Mouse (Mus musculus) right cerebral cortex, postnatal 4 days (tissue): ENCODE measurements at regions not wholly inside any gene's neighbourhood (a gene's known extent, or its start where the extent isn't known, plus 50 kb on each side); places are given as distances from the start of the nearest gene placed in this dataset.
A peak's percentile ranks its signal among the peaks of the same experiment; 100 is the strongest.

Experiments used
- DNase-seq: peaks from one replicate; pipeline ENCODE4 v3.0.0-alpha.2; 2022

DNA sequence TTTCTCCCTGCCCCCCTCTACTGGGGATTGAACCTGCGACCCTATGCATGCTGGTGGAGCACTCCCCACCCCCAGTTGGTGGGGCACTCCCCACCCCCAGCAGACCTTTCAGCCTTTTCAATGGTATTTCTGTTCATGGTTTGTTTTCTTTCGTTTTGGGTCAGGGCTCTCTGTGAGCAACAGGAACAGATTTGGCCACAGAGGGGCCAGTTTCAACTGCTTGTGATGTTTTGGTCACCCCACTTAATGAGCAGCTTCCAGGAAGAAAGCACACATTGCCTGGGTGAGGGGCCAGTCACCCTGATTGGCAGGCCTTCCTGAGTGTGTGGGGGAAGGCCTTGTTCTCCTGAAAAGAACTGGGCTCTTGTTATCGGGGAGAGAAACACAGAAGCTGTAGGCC is 71.5 kb upstream of the Sulf2 start:
- no peak for DNase-seq

DNA sequence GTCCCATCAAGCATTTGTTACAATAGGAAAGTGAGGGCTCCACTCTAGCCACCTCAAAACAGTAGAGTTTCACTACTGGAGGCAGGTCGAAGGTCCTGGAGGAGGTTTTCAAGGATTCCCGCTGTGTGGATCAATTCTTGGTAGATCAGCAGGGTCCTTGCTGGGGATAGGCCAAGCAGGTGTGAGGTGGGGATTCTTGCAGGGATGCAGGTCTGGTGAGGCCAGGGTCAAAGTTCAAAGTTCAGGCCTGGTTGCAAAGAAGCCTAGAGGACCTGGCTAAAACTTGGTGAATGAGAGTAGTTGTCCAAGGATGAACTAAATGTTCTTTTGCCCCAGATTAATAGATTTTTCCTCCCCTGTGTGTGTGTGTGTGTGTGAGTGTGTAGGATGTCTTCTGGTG is 70.9 kb upstream of the Sulf2 start:
- DNase-seq: no peak

DNA sequence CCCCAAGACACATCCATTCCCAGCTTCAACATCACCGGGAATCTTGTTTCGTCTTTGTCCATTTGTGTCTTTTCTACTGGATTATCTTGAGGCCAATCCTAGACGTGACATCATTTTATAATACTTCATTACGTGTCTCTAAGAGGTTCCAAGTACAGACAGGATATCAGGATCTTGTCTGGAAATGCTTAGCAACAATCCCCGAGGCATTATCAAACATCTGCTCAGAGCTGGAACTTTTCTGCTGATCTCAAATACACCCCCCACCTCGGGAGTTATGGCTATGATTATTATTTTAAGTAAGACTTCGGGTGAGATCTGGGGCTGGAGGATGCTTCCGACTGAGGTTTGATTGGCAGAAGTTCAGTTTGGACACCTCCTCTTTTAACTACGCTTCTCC is 69.9 kb upstream of the Sulf2 start:
- no peak for DNase-seq

DNA sequence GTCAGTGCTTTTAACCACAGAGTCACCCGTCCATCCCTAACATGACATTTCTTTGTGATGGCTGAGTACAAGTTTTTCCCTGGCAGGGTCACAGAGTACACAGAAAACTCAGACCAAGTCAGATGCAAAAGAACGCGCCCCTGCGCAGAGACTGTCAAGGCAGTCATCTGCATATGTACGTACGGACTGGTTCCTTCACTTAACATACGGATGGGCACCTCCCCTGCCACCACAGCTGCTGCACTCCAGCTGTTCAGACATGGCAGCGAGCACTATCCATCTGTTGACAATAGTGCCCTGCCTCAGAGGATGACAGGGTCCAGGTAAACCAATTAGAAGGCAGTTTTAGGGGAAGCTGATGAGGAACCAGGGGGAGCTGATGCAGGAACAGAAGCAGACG is 63.3 kb upstream of the Sulf2 start:
- DNase-seq: no peak

DNA sequence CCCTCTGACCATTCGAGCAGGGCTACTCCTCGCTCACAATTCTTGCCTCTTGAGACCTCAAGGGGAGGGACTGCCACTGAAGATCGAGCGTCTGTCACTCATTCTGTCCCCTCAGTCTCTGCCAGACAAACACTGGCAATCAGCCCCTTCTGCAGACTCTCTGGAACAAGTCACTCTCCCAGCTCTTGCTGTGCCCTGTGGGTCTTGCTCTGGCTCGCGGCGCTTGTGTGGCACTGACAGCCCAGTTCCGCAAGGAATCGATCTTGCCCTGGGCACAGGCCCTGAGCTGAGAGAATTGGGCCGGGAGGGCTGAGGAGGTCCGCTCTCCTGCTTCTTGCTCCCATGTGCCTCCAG is 61.0 kb upstream of the Sulf2 start:
- DNase-seq: no peak

DNA sequence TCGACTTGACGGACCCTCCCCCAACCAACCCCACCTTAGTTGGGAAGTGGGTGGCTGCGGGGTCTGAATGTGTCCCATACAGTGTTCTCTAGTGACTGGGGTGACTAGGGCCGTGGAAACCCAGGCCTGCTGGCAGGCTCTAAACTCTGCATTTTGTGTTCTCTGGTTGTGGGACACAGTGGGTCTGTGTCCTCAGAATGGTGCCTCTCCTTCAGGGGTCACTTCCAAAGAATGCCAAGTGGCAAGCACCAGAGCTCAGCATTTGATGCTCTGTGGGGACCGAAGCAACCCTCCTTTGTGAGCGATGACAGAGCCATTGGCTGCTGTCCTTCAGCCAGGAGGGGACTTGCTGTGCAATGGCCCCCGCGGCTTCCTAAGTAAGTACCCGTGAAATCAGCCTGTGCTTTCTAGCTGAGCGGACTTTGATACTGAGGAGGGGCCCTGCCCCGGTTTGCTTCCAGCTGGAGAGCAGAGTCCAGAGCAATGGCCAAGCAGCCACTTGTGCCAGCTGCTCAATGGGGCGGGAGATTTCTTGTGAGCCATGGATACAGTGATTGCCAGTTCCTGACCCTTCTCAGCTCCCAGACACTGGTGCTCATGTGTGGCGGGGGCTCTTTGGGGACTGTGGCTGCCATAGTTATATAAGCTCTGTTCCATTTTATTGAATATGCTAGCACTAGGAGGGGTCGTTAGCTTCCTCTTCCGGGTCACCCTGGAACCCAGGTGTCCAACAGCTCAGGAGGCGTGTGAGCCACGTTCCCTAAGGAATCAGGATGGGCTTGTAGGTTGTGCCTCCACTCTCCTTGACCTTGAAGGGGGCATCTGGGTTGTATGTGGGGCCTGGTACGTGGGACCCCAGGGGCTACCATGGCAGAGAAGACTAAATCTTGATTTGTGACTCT is 60.4 kb upstream of the Sulf2 start:
- peak; percentile 39 for DNase-seq

DNA sequence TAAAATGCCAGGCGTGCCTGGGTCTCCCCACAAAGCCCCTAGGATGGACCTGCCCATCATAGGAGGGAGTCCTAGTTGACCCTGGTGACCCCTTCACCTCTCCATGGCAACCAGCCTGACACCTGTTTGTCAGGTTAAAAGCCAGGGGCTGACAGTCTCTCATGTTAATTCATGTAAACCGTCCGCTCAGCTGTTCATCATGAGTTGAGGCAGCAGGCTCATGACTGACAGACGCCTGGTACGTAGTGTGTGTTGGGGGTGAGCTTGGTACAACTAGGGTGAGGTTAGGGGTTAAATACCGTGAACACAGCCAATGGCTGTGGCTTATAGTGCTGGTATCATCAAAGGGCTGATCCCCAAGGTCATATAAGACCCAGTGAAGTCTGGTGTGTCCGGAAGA is 59.7 kb upstream of the Sulf2 start:
- DNase-seq: no peak

DNA sequence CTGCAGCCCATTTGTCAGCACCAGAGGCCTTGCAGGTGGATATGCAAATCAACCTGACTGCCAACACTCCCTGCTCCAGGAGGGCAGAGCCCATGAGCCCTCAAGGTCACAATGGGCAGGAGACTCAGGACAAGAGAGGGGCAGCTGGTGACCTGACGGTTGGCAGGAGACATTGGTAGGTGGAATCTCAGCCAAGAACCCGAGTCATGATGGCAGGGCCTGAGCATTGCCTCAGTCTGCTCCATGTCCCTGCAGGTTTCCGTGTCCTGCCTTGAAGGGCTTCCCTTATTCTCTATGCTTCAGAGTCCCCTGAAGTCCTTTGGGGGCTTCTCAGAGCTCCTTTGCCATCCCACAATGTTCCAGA is 51.7 kb upstream of the Sulf2 start:
- no peak for DNase-seq

DNA sequence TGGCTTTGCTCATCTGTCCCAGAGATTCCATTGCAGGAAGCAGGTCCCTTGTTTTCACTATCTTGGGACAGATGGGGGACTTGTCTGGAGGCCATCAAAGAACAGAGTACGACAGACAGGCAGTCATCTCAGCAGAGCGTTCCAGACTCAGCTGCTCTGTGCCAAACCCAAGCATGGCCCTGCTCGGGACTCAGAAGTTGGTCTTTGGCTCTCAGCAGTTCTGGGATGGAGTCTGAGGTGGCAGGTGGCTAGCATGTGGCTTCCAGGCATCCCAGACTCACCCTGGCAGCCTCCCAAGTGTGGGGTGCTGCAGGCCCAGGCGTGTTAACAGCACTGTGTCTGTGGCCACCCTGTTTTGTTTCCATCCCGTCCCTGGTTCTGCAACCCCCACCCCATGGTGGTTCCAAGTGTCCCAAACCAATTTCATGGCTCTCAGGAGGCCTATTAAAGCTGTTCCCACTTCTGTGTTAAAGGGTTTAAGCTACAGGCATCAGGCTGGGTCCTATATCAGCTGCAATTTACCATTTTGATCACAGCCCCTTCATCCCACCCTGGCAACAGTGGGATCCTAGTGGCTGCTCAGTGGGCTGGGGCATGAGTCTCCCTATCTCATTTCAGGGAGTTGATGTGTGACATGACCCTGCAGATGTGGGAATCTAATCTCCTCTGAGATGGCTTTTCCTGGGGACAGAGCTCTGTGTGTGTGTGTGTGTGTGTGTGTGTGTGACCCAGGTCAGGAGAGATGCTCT is 51.1 kb upstream of the Sulf2 start:
- no peak for DNase-seq
